Mouse (Mus musculus) lung, adult 2 months (tissue): ENCODE results near the gene Dab1. TPM values are rescaled to one million over a fixed set of nuclear protein-coding genes. Genes with fewer than 3 reads are reported as not detected.

Experiments
- DNase-seq: peaks from one replicate; pipeline ENCODE4 v3.0.0; 2022
- H3K4me1 ChIP-seq: fragments of 200-500 bp; 2 replicates; pipeline ENCODE4 v1.6.1; 2011; ENCODE audit warnings: low read length; ENCODE audit not compliant: control insufficient read depth, insufficient read depth
- H3K4me3 ChIP-seq: fragments of 200-500 bp; replicated peaks from 2 replicates; pipeline ENCODE3; 2011; ENCODE audit warnings: low read depth, mild to moderate bottlenecking, control low read depth, low read length; ENCODE audit errors: extremely low read depth
- CTCF ChIP-seq: fragments of 200-500 bp; IDR thresholded peaks from 2 replicates; pipeline ENCODE4 v1.5.1; 2011; ENCODE audit warnings: mild to moderate bottlenecking, low read length, control low read depth; ENCODE audit not compliant: insufficient read depth
- POLR2A ChIP-seq: fragments of 200-500 bp; IDR thresholded peaks from 2 replicates; pipeline ENCODE4 v1.6.1; 2011; ENCODE audit warnings: low read depth, mild to moderate bottlenecking, control low read depth, low read length, borderline replicate concordance; ENCODE audit errors: extremely low read depth
- WGBS: fragments of 180-500 bp; shearing (Covaris S2); methylation state at CpG from one replicate; pipeline ENCODE4 v1.1.7; 2018; 5-methylcytosine and 5-hydroxymethylcytosine counted together
- polyA plus RNA-seq: library from polyadenylated mRNA; depleted of rRNA; stranded (reverse); fragments of >200 nt; gene quantifications from 2 replicates; pipeline ENCODE4 v1.2.3, GENCODE M21; 2012

Gene Dab1
- polyA plus RNA-seq, 1 experiment, result 0.28 TPM

DNA sequence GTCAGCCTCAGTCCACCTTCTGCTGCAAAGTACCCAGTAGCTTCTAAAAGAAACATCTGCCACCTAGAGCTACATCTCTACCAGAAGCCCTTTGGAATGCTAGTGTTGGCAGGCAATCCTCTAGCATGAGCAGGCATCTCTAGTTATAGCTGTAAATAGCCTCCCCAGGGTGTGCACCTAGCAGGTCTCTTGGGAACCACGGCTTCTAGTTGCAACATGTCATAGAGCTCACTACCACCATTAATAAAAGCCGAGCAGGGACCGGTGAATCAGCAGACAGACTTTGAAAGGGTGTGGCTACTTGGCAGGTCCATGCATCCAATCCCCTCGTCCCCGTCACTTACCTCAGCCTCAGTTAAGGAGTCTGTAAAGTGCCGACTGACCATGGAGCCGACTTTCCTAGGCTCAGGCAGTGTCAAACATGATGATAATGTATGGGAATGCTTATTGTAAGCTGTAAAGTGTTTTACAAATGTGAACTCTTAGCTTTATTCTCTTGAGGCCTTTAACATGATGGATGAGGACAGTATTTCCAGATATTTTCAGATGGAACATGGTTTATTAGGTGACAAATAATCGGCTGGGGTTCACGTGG, 1095.9 kb downstream of the Dab1 start:
- H3K4me1 ChIP-seq, result no peaks in the 10 kb centered on the region
- no peak for TF ChIP-seq POLR2A
- no peak for TF ChIP-seq CTCF
- no peak for DNase-seq
- no peak overlapping the region for H3K4me3 ChIP-seq
- 66% methylated on average over 9 of the region's 9 CpGs for WGBS

DNA sequence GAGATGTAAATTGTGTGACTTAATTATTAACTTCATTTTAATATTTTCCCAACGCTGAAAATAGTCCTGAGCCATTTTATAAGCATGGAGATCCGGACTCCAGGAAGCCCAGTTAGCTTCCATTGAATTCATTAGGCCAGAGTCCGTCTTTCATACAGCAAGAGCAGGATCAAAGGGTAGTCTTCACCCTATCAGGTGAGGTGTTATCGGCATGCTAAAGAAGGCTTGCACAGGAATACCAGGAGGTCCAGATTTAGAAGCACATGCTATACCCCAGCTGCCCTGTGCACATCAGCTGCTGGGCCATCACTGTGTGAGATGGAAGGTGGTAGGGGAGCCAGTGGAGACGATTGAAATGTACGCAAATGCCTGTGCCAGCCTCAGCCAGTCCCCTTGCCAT, 1096.7 kb downstream of the Dab1 start:
- no peaks in the 10 kb centered on the region for H3K4me1 ChIP-seq
- H3K4me3 ChIP-seq, result no peak overlapping the region
- 76% methylated on average over 6 of the region's 6 CpGs for WGBS
- no peak for TF ChIP-seq POLR2A
- no peak for TF ChIP-seq CTCF
- DNase-seq, result no peak

DNA sequence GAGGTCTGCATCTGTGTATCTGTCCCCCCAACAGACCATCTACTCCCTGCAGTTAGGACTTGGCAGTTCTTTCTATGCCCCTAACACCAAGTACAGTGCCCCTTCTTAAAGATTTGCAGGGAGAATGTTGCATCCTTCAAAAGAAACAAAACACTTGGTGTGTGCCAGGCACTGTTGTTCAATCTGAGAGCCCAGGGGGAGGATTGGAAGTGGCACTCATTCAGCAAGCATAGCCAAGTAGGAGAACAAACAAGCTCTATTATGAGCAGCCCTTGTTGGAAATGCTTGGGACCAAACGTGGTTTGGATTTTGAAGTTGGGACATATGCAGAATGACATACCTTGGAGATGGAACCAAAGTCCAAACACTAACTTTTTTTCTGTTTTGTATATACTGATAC, 1097.3 kb downstream of the Dab1 start:
- WGBS, result 47% methylated on average over 1 of the region's 1 CpGs
- no peaks in the 10 kb centered on the region for H3K4me1 ChIP-seq
- no peak overlapping the region for H3K4me3 ChIP-seq
- no peak for DNase-seq
- no peak for TF ChIP-seq CTCF
- TF ChIP-seq POLR2A, result no peak

DNA sequence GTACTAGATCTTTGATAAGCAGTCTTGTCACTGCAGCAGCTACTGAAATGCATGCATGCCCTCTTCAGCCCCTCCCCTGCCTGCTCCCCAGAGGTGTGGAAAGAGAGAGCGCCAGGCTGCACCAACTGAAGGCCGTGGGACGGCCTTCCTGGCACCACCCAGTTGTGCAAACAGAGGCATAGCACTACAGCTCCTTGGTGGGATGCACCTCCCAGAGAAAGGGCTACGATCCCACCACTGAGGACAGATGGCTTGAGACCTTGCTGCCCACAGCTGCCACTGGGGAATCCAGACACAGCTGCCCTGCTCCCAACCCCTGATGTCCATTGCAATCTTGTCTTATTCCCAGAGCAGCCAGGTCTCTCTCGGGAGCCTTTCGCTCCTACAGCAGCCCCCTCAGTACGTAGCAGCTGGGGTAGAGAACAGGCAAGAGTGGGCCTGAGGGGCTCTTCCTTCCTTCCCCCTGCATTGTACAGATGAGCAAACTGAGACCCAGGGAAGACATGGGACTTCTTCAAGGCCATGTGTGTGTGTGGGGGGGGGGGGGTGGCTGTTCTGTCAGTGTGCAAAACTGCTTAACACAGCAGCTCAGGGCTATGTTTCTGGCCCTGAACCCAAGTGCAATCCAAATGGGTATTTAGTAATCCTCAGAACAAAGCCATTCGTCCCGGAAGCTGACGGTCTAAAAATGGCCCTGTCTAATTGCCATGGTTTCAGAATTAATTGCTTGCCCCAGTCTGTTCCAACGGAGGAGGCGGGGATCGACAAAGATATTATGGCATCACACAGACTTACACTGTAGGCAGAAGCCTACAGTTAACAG, 1100.0 kb downstream of the Dab1 start:
- no peak for DNase-seq
- no peaks in the 10 kb centered on the region for H3K4me1 ChIP-seq
- WGBS, result 41% methylated on average over 13 of the region's 13 CpGs
- no peak for TF ChIP-seq CTCF
- no peak for TF ChIP-seq POLR2A
- no peak overlapping the region for H3K4me3 ChIP-seq

DNA sequence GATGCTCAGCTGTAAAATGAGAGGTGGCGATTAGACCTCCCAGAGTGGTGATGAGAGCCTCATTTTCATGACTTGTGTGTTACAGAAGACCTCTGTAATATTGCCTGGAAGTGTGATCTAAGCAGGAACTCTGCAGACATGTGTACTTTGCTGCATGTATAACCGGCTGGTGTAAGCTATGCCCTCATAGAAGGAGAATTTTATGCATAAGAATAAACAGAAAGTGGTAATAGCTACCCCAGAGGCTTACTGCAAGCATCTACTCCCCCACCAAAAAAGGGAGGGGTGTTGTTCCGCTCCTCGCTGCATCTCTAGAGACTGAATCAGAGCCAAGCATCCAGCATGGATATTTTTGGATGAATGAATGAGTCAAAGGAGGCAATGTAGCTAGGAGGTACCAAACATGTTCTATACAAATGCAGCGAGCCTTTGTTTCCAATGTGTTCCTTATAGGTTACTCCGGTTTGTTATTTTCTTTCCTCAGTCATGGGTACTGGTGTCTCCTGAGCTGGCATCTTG, 1104.4 kb downstream of the Dab1 start:
- WGBS, result 76% methylated on average over 6 of the region's 6 CpGs
- Histone ChIP-seq H3K4me3 (no peak overlapping the region), H3K4me1 (no peaks in the 10 kb centered on the region)
- no peak for TF ChIP-seq POLR2A
- TF ChIP-seq CTCF, result no peak
- DNase-seq, result no peak

DNA sequence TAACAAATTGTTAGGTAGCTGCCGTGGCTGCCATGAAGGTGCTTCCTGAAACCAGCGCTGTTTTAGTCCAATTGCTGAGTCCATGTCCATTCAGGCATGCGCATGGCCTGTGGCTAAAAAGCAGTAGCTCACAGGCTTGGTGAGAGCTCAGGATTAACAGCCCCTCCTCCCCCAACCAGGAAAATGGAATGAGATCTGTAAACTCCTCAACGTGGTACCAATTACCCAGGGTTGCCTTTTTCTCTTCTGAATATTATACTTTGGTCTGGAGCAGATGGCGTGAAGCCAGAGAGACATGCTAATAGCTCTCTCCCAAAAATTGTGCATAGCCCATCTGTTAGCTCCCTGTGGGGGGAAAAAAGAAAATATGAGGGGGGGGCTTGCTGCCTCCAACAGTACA, 1105.1 kb downstream of the Dab1 start:
- H3K4me3 ChIP-seq, result no peak overlapping the region
- DNase-seq, result no peak
- TF ChIP-seq POLR2A, result no peak
- no peaks in the 10 kb centered on the region for H3K4me1 ChIP-seq
- 69% methylated on average over 5 of the region's 5 CpGs for WGBS

DNA sequence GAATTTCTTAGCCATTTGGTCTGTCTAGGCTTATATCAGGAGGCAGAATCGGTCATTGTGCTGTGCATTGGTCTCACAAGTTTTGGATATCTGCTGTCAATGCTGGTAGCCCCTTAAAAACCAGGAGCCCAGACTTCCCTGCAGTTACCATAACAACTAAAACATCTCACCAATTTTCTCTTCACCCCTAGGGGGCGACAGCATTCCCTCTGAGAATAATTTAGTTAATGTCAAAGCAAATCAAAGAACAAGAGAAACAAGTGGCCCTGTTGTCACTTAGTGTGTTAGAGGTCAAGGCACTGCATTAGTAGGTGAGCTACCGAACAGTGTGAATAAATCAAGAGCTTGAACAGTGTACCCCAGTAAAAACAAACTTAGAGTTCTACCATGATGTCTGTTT, 1106.5 kb downstream of the Dab1 start:
- WGBS, result 36% methylated on average over 3 of the region's 3 CpGs
- Histone ChIP-seq H3K4me1 (no peaks in the 10 kb centered on the region), H3K4me3 (no peak overlapping the region)
- TF ChIP-seq CTCF, result no peak
- TF ChIP-seq POLR2A, result no peak
- DNase-seq, result no peak

DNA sequence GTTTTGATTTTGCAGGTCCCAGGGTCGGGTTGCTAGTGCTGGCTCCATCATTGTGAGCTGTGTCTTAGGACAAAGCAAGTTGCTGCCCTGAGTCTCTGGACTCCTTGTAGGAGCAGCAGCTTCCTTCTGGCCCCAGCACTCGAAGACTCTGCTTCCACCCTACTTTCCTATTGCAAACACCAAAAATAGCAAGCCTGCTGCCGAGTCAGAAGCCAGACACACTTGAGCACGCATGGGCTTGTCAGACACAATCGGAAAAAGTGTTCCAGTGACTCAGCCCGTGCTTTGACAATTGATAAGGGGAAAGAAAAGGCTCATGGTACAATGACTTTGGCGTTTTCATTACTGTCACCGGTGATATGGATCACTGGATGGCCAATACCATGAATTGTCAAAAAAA, 1110.0 kb downstream of the Dab1 start:
- Histone ChIP-seq H3K4me1 (no peaks in the 10 kb centered on the region), H3K4me3 (no peak overlapping the region)
- no peak for DNase-seq
- 50% methylated on average over 8 of the region's 8 CpGs for WGBS
- TF ChIP-seq CTCF (no peak), POLR2A (no peak)

DNA sequence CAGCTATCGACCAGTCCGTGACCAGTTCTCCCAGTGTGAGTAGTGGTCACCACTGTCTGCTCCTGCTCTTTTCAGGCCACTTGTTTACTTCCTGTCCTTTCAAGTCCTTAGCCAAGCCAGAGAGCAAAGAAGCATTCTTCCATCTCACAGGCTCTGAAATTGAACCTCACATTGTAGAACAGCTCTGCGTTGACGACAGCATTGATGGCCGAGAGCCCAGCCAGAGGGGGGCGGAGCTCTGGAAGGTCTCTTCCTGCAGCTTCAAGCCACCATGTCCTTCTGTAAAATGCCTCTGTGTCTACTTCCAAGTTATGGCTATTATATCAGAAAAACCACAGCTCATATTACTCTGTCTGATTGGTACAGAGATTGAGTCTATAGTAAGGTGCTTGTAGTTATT, 1127.3 kb downstream of the Dab1 start:
- DNase-seq, result no peak
- TF ChIP-seq POLR2A (no peak), CTCF (no peak)
- no peak overlapping the region for H3K4me3 ChIP-seq
- WGBS, result 50% methylated on average over 6 of the region's 6 CpGs
- no peaks in the 10 kb centered on the region for H3K4me1 ChIP-seq

DNA sequence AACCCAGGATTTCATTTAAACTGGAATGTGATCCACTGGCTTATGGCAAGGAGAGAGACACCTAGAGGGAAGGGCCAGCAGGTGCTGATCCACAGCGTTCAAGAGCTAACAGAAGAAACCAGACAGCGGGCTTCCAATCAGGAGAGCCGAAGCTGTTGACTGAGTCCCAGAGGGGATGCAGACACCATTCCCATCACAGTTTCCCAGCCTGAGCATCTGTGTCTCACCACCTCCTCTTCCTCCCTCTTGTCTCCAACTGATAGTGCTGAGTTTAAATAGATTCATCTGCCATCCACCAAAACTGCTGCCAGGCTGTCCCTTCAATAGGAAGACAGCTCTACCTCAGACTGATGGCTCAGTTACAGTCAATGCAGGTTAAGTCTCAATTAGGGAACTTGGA, 1134.9 kb downstream of the Dab1 start:
- Histone ChIP-seq H3K4me1 (no peaks in the 10 kb centered on the region), H3K4me3 (no peak overlapping the region)
- DNase-seq, result no peak
- 65% methylated on average over 3 of the region's 3 CpGs for WGBS
- no peak for TF ChIP-seq CTCF
- no peak for TF ChIP-seq POLR2A
